Mouse (Mus musculus) liver, embryonic 16.5 days (tissue): ENCODE results near the gene Tmod3. TPM values are rescaled to one million over a fixed set of nuclear protein-coding genes. Genes with fewer than 3 reads are reported as not detected.

ENCODE experiments used
- ATAC-seq: fragments of 200-750 bp; cut with Nextera tagmentation; 2 replicates; pipeline ENCODE4 v1.8.0; 2017; ENCODE audit warnings: low read depth, mild to moderate bottlenecking, moderate number of reproducible peaks, moderate library complexity
- H3K27ac ChIP-seq: fragments of 300-500 bp; sonication (generic); 2 replicates; pipeline ENCODE4 v1.5.1; 2014; ENCODE audit warnings: mild to moderate bottlenecking, low read length
- H3K27me3 ChIP-seq: fragments of 300-500 bp; sonication (generic); 2 replicates; pipeline ENCODE4 v1.6.1; 2014; ENCODE audit warnings: low read depth, low read length, mixed read lengths; ENCODE audit not compliant: control insufficient read depth, insufficient read depth
- H3K36me3 ChIP-seq: fragments of 300-500 bp; sonication (generic); 2 replicates; pipeline ENCODE4 v1.6.1; 2014; ENCODE audit warnings: mild to moderate bottlenecking; ENCODE audit not compliant: control insufficient read depth, insufficient read depth
- H3K4me1 ChIP-seq: fragments of 300-500 bp; sonication (generic); 2 replicates; pipeline ENCODE4 v1.6.1; 2014; ENCODE audit warnings: low read depth, low read length, mixed read lengths; ENCODE audit not compliant: control insufficient read depth
- H3K4me2 ChIP-seq: fragments of 300-500 bp; sonication (generic); 2 replicates; pipeline ENCODE4 v1.6.1; 2014; ENCODE audit warnings: low read depth, low read length, mixed read lengths
- H3K4me3 ChIP-seq: fragments of 300-500 bp; sonication (generic); 2 replicates; pipeline ENCODE4 v1.5.1; 2014; ENCODE audit warnings: low read depth, mild to moderate bottlenecking, low read length
- H3K9ac ChIP-seq: fragments of 300-500 bp; sonication (generic); 2 replicates; pipeline ENCODE4 v1.6.1; 2014; ENCODE audit warnings: low read depth, low read length
- H3K9me3 ChIP-seq: fragments of 300-500 bp; sonication (generic); replicated peaks from 2 replicates; pipeline ENCODE4 v1.6.1; 2016; ENCODE audit warnings: low read length; ENCODE audit not compliant: control insufficient read depth
- WGBS: fragments of 180-500 bp; shearing (Covaris S2); extraction: QIAGEN DNeasy Blood & Tissue Kit; methylation state at CpG from one replicate; pipeline ENCODE4 v1.1.7; 2014; ENCODE audit not compliant: insufficient replicate concordance; 5-methylcytosine and 5-hydroxymethylcytosine counted together
- polyA plus RNA-seq: library from polyadenylated mRNA; unstranded; fragments of >200 nt; fragmentation: Nextera tagmentation; extraction: Ambion mirVana; gene quantifications from 2 replicates; pipeline ENCODE4 v1.2.1, GENCODE M21; 2015

Tmod3 gene
- polyA plus RNA-seq, 1 experiment from 2014 or later = 28.2 TPM

- no peak for ATAC-seq
- Histone ChIP-seq H3K9me3 (no peaks in the 10 kb centered on the region), H3K36me3 (no peaks in the 10 kb centered on the region), H3K4me1 (peaks cover 20% of the 10 kb centered on the region), H3K4me2 (no peak overlapping the region), H3K4me3 (no peak overlapping the region), H3K9ac (no peak overlapping the region), H3K27ac (no peak overlapping the region), H3K27me3 (no peaks in the 10 kb centered on the region)
- 62% methylated on average over 13 of the region's 13 CpGs for WGBS
Measured at GRCm38 (mm10) chr9:75561040-75561669, 1.7 kb upstream of the Tmod3 start.

- Histone ChIP-seq H3K4me2 (no peak overlapping the region), H3K4me3 (no peak overlapping the region), H3K9ac (no peak overlapping the region), H3K27ac (no peak overlapping the region), H3K9me3 (no peaks in the 10 kb centered on the region), H3K4me1 (peaks cover 20% of the 10 kb centered on the region), H3K36me3 (no peaks in the 10 kb centered on the region), H3K27me3 (no peaks in the 10 kb centered on the region)
- no peak for ATAC-seq
Measured at GRCm38 (mm10) chr9:75560353-75560752, 896 bp upstream of the Tmod3 start.

GRCm38 (mm10) chr9:75558812-75559511, 495 bp downstream of the Tmod3 start:
- Histone ChIP-seq H3K4me1 (peaks cover 18% of the 10 kb centered on the region), H3K9ac (peak overlapping the region; percentile 86), H3K27ac (peak overlapping the region; percentile 89), H3K27me3 (no peaks in the 10 kb centered on the region), H3K9me3 (no peaks in the 10 kb centered on the region), H3K4me2 (peak overlapping the region; percentile 89), H3K36me3 (no peaks in the 10 kb centered on the region), H3K4me3 (peak overlapping the region; percentile 88)
- under 1% methylated on average over 47 of the region's 47 CpGs for WGBS
- peak; percentile 83 for ATAC-seq

- peak overlapping the region; percentile 89 for H3K4me2 ChIP-seq
- no peaks in the 10 kb centered on the region for H3K9me3 ChIP-seq
- peak overlapping the region; percentile 86 for H3K9ac ChIP-seq
- H3K27ac ChIP-seq = peak overlapping the region; percentile 89
- 18% methylated on average over 3 of the region's 3 CpGs for WGBS
- no peaks in the 10 kb centered on the region for H3K36me3 ChIP-seq
- H3K4me3 ChIP-seq = peak overlapping the region; percentile 88
- no peaks in the 10 kb centered on the region for H3K27me3 ChIP-seq
- peaks cover 15% of the 10 kb centered on the region for H3K4me1 ChIP-seq
- no peak for ATAC-seq
Measured at GRCm38 (mm10) chr9:75558360-75558759, 1.1 kb downstream of the Tmod3 start.

DNA sequence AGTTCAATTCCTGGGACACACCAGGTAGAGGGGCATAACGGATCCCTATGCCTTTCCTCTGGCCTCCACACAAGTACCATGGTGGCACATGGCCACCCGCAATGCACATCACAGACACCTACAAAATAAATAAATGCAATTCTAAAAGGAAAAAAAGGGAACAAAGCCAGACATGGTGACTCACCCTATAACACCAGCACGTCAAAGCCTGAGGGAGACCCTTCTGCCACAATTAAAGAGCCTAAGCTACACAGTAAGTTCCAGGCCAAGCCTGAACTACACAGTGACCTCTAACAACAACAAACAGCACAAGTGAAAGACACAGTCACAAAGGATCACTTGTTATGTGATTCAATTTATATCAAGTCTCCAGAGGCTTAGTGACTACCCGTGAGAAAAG, 5.7 kb downstream of the Tmod3 start:
- 61% methylated on average over 4 of the region's 4 CpGs for WGBS
- Histone ChIP-seq H3K4me2 (no peak overlapping the region), H3K4me3 (no peak overlapping the region), H3K36me3 (no peaks in the 10 kb centered on the region), H3K9me3 (no peaks in the 10 kb centered on the region), H3K27me3 (no peaks in the 10 kb centered on the region), H3K27ac (no peak overlapping the region), H3K4me1 (peaks cover 8% of the 10 kb centered on the region), H3K9ac (no peak overlapping the region)
- ATAC-seq = no peak

- peaks cover 13% of the 10 kb centered on the region for H3K4me1 ChIP-seq
- no peak for ATAC-seq
- H3K27ac ChIP-seq = no peak overlapping the region
- H3K9ac ChIP-seq = no peak overlapping the region
- 53% methylated on average over 5 of the region's 5 CpGs for WGBS
- no peak overlapping the region for H3K4me3 ChIP-seq
- H3K9me3 ChIP-seq = no peaks in the 10 kb centered on the region
- no peaks in the 10 kb centered on the region for H3K27me3 ChIP-seq
- H3K36me3 ChIP-seq = no peaks in the 10 kb centered on the region
- no peak overlapping the region for H3K4me2 ChIP-seq
Measured at GRCm38 (mm10) chr9:75551342-75551741, 8.1 kb downstream of the Tmod3 start.

DNA sequence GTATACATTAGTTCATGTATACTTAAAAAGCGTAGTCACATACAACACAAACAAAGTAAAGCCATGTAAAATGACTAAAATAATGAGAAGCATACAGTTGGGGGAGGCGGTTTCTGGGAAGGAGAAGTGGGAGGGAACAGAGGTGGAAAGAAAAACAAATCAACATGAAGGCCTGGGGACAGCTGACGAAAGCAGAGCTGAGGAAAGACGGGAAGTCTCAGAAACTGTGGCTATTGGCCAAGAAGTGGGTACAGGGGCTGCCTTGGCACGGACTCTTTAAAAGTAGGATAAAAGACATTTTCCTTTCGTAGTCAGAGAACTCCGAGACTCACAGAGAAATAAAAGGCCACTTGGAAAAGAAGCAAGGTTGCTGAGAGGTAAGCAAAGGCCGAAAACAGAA, 10.4 kb downstream of the Tmod3 start:
- no peak overlapping the region for H3K27ac ChIP-seq
- 56% methylated on average over 8 of the region's 8 CpGs for WGBS
- H3K27me3 ChIP-seq = no peaks in the 10 kb centered on the region
- H3K4me3 ChIP-seq = no peak overlapping the region
- H3K9ac ChIP-seq = no peak overlapping the region
- no peaks in the 10 kb centered on the region for H3K36me3 ChIP-seq
- H3K4me1 ChIP-seq = peaks cover 16% of the 10 kb centered on the region
- no peaks in the 10 kb centered on the region for H3K9me3 ChIP-seq
- H3K4me2 ChIP-seq = no peak overlapping the region
- no peak for ATAC-seq

- Histone ChIP-seq H3K4me1 (peaks cover 16% of the 10 kb centered on the region), H3K27me3 (no peaks in the 10 kb centered on the region), H3K4me2 (peak overlapping the region; percentile 12; the same call in 1 of the 2 replicates), H3K9ac (no peak overlapping the region), H3K36me3 (no peaks in the 10 kb centered on the region), H3K9me3 (no peaks in the 10 kb centered on the region), H3K27ac (peak overlapping the region; percentile 46), H3K4me3 (no peak overlapping the region)
- 35% methylated on average over 12 of the region's 12 CpGs for WGBS
- peak; percentile 80 for ATAC-seq
Measured at GRCm38 (mm10) chr9:75546885-75547553, 12.4 kb downstream of the Tmod3 start.

- H3K9ac ChIP-seq = no peak overlapping the region
- H3K27me3 ChIP-seq = no peaks in the 10 kb centered on the region
- H3K4me1 ChIP-seq = peaks cover 16% of the 10 kb centered on the region
- WGBS = 48% methylated on average over 8 of the region's 8 CpGs
- H3K4me3 ChIP-seq = no peak overlapping the region
- no peaks in the 10 kb centered on the region for H3K36me3 ChIP-seq
- H3K9me3 ChIP-seq = no peaks in the 10 kb centered on the region
- peak; percentile 52; the same call in 1 of the 2 replicates for ATAC-seq
- H3K27ac ChIP-seq = no peak overlapping the region
- no peak overlapping the region for H3K4me2 ChIP-seq
Measured at GRCm38 (mm10) chr9:75545514-75545913, 13.9 kb downstream of the Tmod3 start.
